Mouse (Mus musculus) liver, embryonic 14.5 days (tissue): ENCODE measurements at regions not wholly inside any gene's neighbourhood (a gene's known extent, or its start where the extent isn't known, plus 50 kb on each side); places are given as distances from the start of the nearest gene placed in this dataset.

Source experiments
- CTCF ChIP-seq: IDR thresholded peaks from 2 replicates; pipeline ENCODE4 v1.5.1; 2016; ENCODE audit warnings: antibody characterized with exemption, low read depth, control low read depth
- EP300 ChIP-seq: IDR thresholded peaks from 2 replicates; pipeline ENCODE4 v1.6.1; 2016; ENCODE audit warnings: antibody characterized with exemption, low read depth

GRCm38 (mm10) chr5:45154936-45155335 is 295.1 kb downstream of the Qdpr start:
- no peak for TF ChIP-seq CTCF
- no peak for TF ChIP-seq EP300
